Mouse (Mus musculus) heart, adult 2 months (tissue): ENCODE data around the gene Clcnka.

Experiments used
- CTCF ChIP-seq: fragments of 200-600 bp; IDR thresholded peaks from 2 replicates; pipeline ENCODE4 v1.8.1; 2022; ENCODE audit warnings: antibody characterized with exemption, mild to moderate bottlenecking, moderate library complexity
- EP300 ChIP-seq: fragments of 200-500 bp; IDR thresholded peaks from 2 replicates; pipeline ENCODE4 v1.6.1; 2011; ENCODE audit warnings: low read depth, low read length, control low read depth; ENCODE audit not compliant: insufficient read depth
- POLR2A ChIP-seq: fragments of 200-500 bp; IDR thresholded peaks from 2 replicates; pipeline ENCODE4 v1.6.1; 2011; ENCODE audit warnings: mild to moderate bottlenecking, low read depth, low read length, control low read depth; ENCODE audit not compliant: insufficient read depth

- TF ChIP-seq POLR2A (no peak), CTCF (no peak), EP300 (no peak)
Measured at GRCm38 (mm10) chr4:141357811-141358210, 40.7 kb downstream of the Clcnka start.
